Mouse (Mus musculus) megakaryocyte-erythroid progenitor cell, adult 5-6 weeks (primary cell): ENCODE results near the gene Mbtps1. TPM values are rescaled to one million over a fixed set of nuclear protein-coding genes. Genes with fewer than 3 reads are reported as not detected.

Experiments used
- ATAC-seq: replicated peaks from 2 replicates; pipeline ENCODE4 v1.8.0; 2016; ENCODE audit warnings: mild to moderate bottlenecking, inconsistent platforms; ENCODE audit not compliant: severe bottlenecking, poor library complexity, low FRiP score, low TSS enrichment
- total RNA-seq, 2 experiments: library from RNA; stranded (forward) in 1 of 2; stranded (reverse) in 1 of 2; fragments of 200-1000, 215-1000 nt in 1 of 2; fragments of >200 nt in 1 of 2; fragmentation: Nextera tagmentation in 1 of 2; gene quantifications; 2 replicates each; pipeline ENCODE4 v1.2.3; 2014 to 2017

Gene Mbtps1
- total RNA-seq, 2 experiments from 2014 or later: 35.4 to 97.1 TPM

DNA sequence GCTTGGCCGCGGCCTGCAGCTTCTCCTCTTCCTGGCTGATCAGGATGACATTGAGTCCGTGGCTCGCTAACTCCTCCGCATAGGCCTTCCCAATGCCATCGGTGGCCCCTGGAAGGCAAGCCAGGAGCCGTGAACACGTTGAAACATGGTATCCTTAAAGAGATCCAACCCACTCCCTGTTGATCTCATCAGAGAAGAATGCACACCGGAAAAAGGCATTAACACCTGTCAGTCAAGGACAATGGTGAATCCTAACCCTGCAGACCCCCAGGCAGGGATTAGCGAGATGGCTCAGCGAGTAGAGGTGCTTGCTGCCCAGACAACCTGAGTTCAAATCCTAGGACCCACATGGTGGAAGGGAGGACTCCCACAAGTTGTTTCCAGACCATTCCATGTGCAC is 7.8 kb upstream of the Mbtps1 start:
- no peak for ATAC-seq

DNA sequence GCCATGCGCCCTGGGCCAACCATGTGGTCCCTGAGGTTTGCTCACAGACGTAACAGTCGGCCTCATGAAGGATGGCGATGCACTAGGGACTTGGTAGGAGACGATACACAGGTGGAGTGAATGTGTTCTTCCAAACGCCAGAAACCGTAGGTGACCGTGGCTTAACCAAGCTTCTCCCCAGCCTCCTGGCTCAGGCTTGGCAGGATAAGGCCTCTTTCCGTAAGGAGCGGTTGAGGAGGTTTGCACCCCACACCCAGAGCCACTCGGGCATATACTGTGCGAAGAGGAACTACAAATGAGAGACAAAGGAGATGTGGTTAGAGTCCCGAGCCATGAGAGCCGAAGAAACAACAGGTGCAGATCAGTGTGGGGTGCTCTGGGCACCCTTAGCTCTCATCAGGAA is 5.3 kb upstream of the Mbtps1 start:
- ATAC-seq: no peak

DNA sequence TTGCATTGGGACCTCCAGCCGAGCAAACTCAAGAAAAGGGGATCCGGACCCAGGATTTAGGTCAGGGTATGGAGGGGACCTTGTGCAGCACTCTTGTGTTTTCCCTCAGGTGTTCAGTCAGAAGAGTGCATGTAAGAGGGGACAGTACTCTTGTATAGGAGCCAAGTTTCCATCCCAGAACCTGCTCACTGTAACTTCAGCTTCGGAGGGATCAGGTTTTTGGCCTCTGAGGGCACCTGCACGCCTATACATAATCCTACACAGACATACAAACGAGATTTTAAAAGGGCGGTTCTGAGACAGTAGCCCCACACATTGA is 826 bp upstream of the Mbtps1 start:
- ATAC-seq: no peak

DNA sequence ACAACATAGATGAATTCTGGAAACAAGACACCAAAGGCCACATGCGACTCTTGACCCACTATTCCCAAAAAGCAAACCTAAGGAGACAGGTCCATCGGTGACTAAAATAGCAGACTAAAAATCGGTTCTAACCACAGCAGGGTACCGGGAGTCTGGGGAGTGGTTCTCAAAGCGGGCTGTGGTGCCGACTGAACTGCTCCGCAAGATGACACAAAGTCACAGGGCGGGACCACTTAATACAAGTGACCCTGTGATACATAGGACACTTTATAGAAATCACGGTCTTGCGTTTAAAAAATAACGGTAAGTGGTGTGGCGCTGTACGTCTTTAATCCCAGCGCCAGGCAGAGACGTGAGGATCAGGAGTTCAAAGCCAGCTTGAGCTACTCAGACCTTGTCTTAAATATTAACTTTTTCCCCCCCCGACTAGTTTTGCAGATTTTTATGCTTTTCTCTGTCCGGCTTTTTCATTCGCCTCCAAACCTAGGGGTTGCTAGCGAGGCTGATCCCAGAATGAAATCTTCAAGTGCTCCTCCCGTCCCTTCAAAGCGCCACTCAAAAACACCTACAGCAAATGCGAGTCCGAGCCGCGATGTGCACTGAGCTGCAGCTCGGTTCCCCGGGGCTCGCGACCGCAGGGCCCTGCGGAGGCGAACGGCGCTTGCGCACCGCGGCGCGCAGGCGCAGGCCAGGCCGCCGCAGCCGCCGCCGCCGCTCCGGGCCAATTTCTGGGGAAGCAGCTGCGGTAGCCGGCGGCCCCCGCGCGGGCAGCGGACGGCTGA is 523 bp downstream of the Mbtps1 start:
- peak; percentile 54; the same call in 1 of the 2 replicates for ATAC-seq

DNA sequence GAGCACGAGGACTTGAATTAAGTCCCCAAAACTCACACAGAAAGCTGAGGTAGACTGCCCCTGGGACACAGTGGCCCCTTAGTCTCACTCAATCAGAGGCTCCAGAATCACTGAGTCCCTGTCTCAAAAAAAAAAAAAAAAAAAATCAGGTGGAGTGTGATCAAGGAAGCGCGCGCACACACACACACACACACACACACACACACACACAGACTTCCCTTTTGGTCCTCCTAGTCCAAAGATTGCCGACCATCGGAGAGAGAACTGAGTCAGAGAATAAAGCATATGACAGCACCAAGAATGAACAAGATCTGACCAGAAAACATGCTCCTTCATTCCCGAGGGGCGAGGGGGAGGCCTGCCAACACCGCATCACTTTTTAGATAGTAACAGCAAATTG is 1.4 kb downstream of the Mbtps1 start:
- ATAC-seq: no peak

DNA sequence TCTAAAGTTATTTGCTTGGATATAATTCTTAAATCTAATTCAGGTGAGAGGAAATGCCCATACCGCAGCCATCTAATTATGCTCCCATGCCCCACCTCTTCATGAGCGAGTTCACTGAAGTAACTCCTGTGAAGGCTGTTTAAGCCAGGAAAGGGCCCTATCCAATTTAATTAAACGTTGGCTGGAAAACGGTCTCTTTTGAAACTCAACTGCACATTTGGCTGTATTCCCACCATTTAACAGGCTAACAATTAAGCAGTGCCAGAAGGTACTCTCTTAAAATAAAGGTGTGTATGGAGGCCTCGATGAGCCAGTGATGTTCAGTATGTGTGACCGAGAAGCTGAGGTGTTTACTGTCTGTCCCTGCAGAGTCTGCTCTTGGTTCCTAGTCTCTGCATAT is 2.7 kb downstream of the Mbtps1 start:
- no peak for ATAC-seq

DNA sequence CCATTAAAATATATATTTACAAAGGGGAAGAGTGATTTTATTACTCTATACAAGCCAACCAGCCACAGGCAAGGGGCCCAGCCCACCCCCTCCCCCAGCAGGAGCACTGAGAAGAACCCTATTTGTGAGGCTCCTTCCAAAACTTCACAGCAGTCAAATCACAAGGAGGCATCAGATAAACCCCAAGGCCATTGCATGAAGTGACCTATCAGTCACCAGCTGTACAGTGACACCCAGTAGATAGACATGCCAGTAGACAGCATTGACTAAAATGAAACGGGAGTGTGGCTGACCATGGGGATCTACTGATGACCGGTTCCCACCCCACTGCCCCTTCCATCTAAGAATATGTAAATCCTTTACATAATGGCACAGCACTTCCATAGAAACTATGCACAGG is 5.6 kb downstream of the Mbtps1 start:
- peak; percentile 54; the same call in 1 of the 2 replicates for ATAC-seq

DNA sequence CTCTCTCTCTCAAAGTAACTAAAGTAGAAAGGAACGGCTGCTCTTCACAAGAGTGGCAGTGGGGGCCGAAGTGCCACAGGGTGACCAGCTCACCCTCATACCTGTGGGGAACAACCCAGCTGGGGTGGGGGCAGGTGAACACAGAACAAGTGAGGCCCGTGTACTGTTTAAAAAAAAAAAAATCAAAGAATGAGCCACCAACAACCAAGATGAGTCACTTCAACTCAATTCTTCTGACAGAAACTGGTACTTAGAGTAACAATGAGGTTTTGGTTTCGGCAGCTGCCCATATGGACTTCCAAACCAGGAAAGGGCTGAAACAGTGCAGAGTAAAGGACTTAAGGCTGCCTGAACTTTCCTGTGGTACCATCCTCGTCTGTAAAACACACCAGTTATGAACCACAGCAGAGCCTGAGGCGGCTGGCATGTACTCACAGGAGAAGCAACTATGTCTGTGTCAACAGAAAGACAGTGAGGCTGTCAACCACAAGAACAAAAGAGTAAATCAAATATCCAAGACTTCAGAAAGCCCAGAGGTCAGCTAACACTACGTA is 9.9 kb downstream of the Mbtps1 start:
- no peak for ATAC-seq

DNA sequence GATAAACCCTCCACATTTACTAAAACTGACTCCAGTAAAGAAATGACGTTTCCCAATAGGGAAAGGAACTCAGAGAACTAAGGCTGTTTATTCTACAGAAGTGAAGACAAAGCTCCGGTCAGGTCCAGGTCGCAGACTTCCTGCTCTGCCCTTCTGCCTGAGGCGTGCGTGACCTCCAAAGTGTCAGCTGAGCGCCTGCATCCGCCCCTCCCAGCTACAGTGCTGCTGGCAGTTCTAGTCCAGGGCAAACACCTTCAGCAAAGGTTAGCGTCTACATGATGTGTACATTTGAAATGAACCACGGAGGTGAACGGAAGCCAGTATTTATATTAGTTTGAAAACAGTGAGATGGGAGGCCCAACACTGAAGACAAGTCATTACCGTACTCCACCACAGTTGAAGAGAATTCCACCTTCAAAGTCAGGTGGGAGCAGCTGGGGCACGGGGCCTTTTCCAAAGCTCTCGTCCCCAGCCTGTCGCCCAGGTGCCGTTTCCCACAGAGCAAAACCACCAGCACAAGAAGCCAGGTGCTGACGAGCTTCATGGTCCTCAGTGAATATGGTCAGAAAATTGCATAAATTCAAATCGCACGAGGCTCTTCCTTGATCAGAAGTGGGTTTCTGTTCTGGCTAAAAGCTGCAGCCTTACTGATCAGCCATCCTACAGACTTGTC is 11.4 kb downstream of the Mbtps1 start:
- no peak for ATAC-seq

DNA sequence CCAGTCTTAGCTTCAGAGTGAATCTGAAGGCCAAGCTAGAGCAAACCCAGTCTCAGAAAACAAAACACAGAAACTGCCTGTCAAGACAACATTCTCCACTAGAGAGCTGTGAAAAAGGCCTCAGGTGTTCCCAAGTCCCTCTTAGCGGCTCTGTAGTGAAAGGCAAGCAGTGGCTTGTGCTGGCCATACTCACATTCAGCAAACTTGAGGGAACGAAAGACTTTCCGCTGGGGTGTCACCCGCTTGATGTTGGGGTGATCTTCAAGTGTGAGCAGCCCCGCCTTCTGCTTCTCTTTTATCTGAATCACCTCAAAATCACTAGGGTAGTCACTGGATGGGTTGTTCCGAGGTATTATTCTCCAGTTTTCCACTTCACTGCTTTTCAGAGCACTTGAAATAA is 12.7 kb downstream of the Mbtps1 start:
- ATAC-seq: no peak

DNA sequence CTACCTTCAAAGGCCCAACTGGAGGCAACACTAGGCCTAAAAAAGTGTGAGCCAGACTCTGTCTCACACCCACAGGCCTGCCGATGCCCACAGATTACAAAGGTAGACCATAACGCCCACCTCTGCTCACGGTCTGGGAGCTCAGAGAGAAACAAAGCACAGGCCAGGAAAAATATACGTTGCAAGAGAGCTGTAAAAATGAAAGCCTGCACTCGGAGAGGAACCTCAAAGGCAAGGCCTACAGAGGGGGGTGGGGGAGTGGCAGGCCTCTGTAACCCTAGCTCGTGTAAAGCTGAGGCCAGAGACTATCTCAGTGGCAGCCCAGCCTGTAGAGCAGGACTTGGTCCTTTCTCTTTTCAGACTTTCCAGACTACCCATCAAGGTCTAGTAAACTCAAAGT is 13.4 kb downstream of the Mbtps1 start:
- ATAC-seq: no peak

DNA sequence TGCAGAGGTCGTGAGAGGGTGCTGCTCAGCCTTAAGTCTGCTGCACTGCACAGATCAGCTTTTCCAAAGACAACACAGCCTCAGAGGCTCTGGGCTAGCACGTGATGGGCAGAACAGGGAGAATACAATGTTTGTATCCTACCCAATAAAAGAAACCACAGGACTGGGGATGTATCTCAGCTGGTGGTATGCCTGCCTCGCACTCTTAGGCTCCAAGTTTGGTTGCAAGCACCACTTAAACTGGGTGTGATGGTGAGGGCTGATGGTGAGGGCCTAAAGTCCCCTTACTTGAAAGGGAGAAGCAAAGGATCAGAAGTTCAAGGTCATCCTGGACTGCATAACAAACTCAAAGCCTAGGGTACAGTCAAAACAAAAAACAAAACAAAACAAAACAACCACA is 13.9 kb downstream of the Mbtps1 start:
- no peak for ATAC-seq

DNA sequence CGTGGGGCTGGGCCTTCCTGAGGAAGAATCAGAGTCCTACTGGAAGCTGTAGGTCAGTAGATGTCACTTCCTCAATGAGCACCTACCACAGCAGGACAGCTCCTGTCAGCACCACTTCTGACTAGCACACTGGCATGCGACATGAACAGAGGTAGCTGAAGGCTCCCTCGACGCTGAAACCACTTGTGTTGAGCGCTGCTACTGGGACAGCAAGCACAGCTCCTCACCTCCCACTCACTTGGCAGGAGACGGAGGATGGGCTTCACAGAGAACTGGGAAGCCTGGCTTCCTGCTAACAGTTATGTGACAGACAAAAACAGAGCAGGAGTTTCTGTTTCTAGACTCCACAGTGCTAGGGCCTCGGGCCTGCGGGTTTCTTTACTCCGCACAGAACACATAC is 26.6 kb downstream of the Mbtps1 start:
- no peak for ATAC-seq

DNA sequence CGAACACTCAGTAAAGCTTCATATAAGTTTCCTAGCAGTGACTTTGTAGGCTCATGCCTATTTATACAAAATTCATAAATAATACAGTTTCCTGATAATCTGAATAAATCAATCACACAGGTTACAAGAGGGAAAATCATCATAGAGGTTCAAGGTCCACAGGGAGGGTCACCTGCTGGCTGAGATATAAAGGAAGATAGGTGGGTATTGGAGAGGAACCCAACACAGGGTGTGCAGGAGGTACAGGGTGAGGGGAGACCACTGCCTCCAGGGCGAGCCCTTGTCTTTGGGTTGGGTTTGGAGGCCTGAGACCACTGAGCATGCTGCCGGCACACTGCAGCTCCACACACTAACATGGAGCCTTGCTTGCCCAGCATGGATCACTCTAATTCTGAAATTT is 27.1 kb downstream of the Mbtps1 start:
- no peak for ATAC-seq

DNA sequence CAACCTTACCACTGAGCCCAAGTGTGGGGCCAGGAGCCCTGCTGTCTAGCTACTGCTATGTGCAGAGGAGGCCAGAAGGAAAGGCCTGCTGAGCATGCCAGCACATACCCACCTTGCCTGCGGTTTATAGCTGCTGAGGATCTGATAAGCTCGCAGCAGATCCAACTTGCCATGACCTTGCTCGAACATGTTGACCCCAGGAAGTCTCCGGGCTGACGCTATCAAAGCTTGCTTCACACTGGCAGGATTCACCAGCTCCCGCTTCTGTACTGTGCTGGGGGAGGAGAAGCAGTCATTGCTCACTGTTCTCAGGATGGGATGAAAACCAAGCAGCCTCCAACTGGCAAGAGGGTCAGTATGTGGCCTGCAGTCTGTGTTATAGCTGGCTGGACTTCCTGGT is 27.6 kb downstream of the Mbtps1 start:
- ATAC-seq: no peak

DNA sequence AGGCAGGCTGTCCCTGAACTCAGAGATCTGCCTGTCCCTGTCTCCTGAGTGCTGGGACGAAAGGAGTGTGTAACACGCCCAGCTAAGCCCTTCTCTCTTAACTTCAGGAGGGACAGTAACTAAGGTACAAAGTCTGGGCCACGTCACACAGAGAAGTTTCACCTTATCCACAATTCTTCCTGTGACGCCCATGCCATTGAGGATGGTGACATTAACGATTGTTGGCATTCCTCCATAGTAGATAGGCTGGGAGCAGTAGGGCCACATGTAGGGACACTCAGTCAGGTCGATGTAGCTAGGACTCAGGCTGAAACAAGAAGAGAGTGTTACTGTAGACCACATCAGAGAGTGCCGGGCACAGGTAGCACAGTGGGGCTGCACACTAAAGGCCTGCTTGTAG is 29.8 kb downstream of the Mbtps1 start:
- ATAC-seq: no peak

DNA sequence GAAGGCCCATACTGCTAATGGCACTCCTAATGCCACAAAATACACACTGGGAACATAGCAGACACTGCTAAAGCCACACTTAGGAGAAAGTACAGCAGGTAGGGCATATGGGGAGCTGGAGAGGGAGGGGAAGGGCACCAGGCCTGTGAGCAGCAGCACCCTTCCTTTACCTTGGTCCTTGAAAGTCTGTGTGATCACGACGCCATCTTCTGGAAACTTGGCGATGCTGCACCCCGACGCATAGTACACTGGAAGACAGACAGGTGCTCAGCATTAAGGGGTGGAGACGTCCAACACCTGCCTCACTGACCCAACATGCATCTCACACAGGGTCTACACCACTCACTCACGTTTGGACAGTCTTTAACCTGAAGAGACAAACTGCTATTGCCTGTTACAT is 38.4 kb downstream of the Mbtps1 start:
- peak; percentile 64 for ATAC-seq

DNA sequence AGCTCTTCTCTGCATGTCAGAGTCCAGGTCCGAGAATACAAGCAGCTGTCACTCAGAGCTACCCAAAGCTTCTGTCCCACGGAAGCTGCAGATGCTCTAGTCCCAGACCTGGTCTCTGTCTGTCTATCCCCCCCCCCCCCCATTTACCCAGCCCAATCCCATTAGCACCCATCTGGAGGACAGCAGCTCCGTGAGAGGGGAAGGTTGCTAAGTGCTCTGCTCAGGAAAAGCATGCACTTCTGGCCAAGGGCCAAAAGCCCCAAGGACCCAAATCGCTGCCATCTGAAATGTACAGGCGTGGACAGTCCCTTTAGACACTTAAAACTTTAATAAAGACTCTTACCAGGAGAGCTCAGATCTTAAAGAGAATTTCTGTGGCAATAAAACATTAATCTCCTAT is 41.9 kb downstream of the Mbtps1 start:
- no peak for ATAC-seq

DNA sequence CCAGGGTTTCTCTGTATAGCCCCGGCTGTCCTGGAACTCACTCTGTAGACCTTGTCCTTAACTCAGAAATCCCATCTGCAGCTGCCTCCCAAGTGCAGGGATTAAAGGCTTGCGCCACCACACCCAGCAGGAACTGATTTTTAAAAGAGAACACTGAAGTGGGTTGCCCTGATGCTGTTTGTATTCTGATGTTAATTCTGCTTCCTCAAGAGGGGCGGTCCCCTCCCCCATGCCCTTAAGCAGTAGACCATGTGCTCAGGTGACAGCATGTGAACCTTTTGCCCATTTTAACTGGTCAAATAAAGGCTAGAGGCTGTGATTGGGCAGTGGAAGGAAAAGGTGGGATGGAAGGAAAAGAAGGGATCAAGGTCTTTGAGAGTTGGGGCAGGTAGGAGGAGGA is 42.8 kb downstream of the Mbtps1 start:
- ATAC-seq: no peak

DNA sequence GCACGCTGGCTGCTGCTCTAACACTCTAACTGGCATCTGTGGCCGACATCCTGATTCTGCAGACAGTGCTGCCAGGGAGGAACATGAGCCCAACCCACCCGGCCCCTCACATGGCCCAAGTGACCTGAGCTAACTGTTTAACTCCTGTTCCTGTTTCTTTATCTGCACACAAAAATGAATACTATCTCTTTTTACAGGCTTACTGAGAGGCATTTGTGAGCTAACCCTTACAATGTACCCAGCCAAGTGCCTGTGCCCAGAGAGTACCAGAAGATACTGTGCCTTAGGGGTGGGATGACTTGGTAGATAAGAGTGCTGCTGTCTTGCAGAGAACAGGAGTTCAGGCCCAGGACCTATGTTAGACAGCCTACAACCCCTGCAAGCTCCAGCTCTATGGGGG is 43.6 kb downstream of the Mbtps1 start:
- ATAC-seq: peak; percentile 92

DNA sequence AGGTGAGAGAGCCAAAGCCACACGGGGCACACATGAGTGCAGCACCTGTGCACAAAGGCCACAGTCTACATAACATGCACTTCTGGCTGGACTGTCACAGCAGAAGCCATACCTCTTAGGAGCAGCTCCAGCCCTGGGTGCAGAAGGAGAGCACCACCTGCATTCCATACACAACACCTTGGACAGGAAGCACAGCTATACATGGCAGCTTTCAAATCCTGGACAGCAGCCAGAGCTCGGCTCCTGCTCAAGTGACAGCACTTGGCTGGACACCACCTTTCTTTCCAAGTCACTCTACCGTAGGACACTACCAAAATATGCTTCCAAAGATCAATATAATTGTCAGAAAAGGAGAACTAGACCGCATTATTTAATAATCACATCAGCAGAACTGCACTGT is 45.1 kb downstream of the Mbtps1 start:
- no peak for ATAC-seq
